Mouse (Mus musculus) neural tube, embryonic 12.5 days (tissue): ENCODE measurements around the gene Polr1a. TPM values are rescaled to one million over a fixed set of nuclear protein-coding genes. Genes with fewer than 3 reads are reported as not detected.

Source experiments
- ATAC-seq: fragments of 200-750 bp; cut with Nextera tagmentation; 2 replicates; pipeline ENCODE4 v1.8.0; 2017; ENCODE audit warnings: low read depth, mild to moderate bottlenecking, moderate TSS enrichment, moderate library complexity; ENCODE audit not compliant: low FRiP score
- H3K27ac ChIP-seq: fragments of 300-500 bp; sonication (generic); 2 replicates; pipeline ENCODE4 v1.5.1; 2016
- H3K27me3 ChIP-seq: fragments of 300-500 bp; sonication (generic); replicated peaks from 2 replicates; pipeline ENCODE4 v1.6.1; 2016; ENCODE audit warnings: mild to moderate bottlenecking
- H3K36me3 ChIP-seq: fragments of 300-500 bp; sonication (generic); 2 replicates; pipeline ENCODE4 v1.6.1; 2016; ENCODE audit warnings: mild to moderate bottlenecking
- H3K4me1 ChIP-seq: fragments of 300-500 bp; sonication (generic); 2 replicates; pipeline ENCODE4 v1.6.1; 2016
- H3K4me2 ChIP-seq: fragments of 300-500 bp; sonication (generic); replicated peaks from 2 replicates; pipeline ENCODE4 v1.6.1; 2016; ENCODE audit warnings: mild to moderate bottlenecking
- H3K4me3 ChIP-seq: fragments of 300-500 bp; sonication (generic); 2 replicates; pipeline ENCODE4 v1.5.1; 2016
- H3K9ac ChIP-seq: fragments of 300-500 bp; sonication (generic); 2 replicates; pipeline ENCODE4 v1.6.1; 2016; ENCODE audit warnings: mild to moderate bottlenecking
- H3K9me3 ChIP-seq: fragments of 300-500 bp; sonication (generic); 2 replicates; pipeline ENCODE4 v1.6.1; 2016; ENCODE audit warnings: mild to moderate bottlenecking
- WGBS: fragments of 180-500 bp; shearing (Covaris S2); methylation state at CpG from one replicate; pipeline ENCODE4 v1.1.7; 2016; 5-methylcytosine and 5-hydroxymethylcytosine counted together
- polyA plus RNA-seq: library from polyadenylated mRNA; unstranded; fragments of >200 nt; fragmentation: Nextera tagmentation; extraction: Ambion mirVana; gene quantifications from 2 replicates; pipeline ENCODE4 v1.2.1, GENCODE M21; 2016

Polr1a gene
- polyA plus RNA-seq, 1 experiment from 2014 or later = 26.7 TPM

GRCm38 (mm10) chr6:72009454-72009853, 100.6 kb downstream of the Polr1a start:
- 95% methylated on average over 1 of the region's 1 CpGs for WGBS
- H3K4me1 ChIP-seq = no peaks in the 10 kb centered on the region
- ATAC-seq = no peak
- H3K9ac ChIP-seq = no peak overlapping the region
- no peaks in the 10 kb centered on the region for H3K27me3 ChIP-seq
- no peak overlapping the region for H3K4me3 ChIP-seq
- no peak overlapping the region for H3K4me2 ChIP-seq
- H3K9me3 ChIP-seq = no peaks in the 10 kb centered on the region
- no peaks in the 10 kb centered on the region for H3K36me3 ChIP-seq
- no peak overlapping the region for H3K27ac ChIP-seq

- Histone ChIP-seq H3K4me1 (no peaks in the 10 kb centered on the region), H3K4me2 (no peak overlapping the region), H3K36me3 (no peaks in the 10 kb centered on the region), H3K27me3 (no peaks in the 10 kb centered on the region), H3K9ac (no peak overlapping the region), H3K9me3 (no peaks in the 10 kb centered on the region), H3K27ac (no peak overlapping the region), H3K4me3 (no peak overlapping the region)
- WGBS = 59% methylated on average over 4 of the region's 4 CpGs
- ATAC-seq = no peak
Measured at GRCm38 (mm10) chr6:72014033-72014432, 105.2 kb downstream of the Polr1a start.

GRCm38 (mm10) chr6:72018052-72018451, 109.2 kb downstream of the Polr1a start:
- Histone ChIP-seq H3K9me3 (no peaks in the 10 kb centered on the region), H3K27me3 (no peaks in the 10 kb centered on the region), H3K4me3 (no peak overlapping the region), H3K36me3 (no peaks in the 10 kb centered on the region), H3K27ac (no peak overlapping the region), H3K9ac (no peak overlapping the region), H3K4me2 (no peak overlapping the region), H3K4me1 (no peaks in the 10 kb centered on the region)
- no peak for ATAC-seq
- WGBS = 82% methylated on average over 6 of the region's 6 CpGs

- no peak for ATAC-seq
- no peak overlapping the region for H3K4me3 ChIP-seq
- no peak overlapping the region for H3K4me2 ChIP-seq
- no peaks in the 10 kb centered on the region for H3K9me3 ChIP-seq
- no peaks in the 10 kb centered on the region for H3K4me1 ChIP-seq
- H3K9ac ChIP-seq = no peak overlapping the region
- no peaks in the 10 kb centered on the region for H3K27me3 ChIP-seq
- no peak overlapping the region for H3K27ac ChIP-seq
- H3K36me3 ChIP-seq = no peaks in the 10 kb centered on the region
Measured at GRCm38 (mm10) chr6:72025497-72025896, 116.6 kb downstream of the Polr1a start.

- no peaks in the 10 kb centered on the region for H3K27me3 ChIP-seq
- WGBS = 87% methylated on average over 1 of the region's 1 CpGs
Measured at GRCm38 (mm10) chr6:72028079-72028478, 119.2 kb downstream of the Polr1a start.

GRCm38 (mm10) chr6:72029674-72030073, 120.8 kb downstream of the Polr1a start:
- ATAC-seq = no peak
- H3K27me3 ChIP-seq = no peaks in the 10 kb centered on the region
- no peak overlapping the region for H3K27ac ChIP-seq
- H3K4me2 ChIP-seq = no peak overlapping the region
- H3K4me3 ChIP-seq = no peak overlapping the region
- H3K36me3 ChIP-seq = no peaks in the 10 kb centered on the region
- no peaks in the 10 kb centered on the region for H3K9me3 ChIP-seq
- H3K9ac ChIP-seq = no peak overlapping the region
- 90% methylated on average over 6 of the region's 6 CpGs for WGBS
- no peaks in the 10 kb centered on the region for H3K4me1 ChIP-seq

More at GRCm38 (mm10) chr6:72028079-72028478, 119.2 kb downstream of the Polr1a start:
- Histone ChIP-seq H3K9ac (no peak overlapping the region), H3K4me2 (no peak overlapping the region), H3K4me1 (no peaks in the 10 kb centered on the region), H3K4me3 (no peak overlapping the region), H3K36me3 (no peaks in the 10 kb centered on the region), H3K27ac (no peak overlapping the region), H3K9me3 (no peaks in the 10 kb centered on the region)
- ATAC-seq = no peak

Other genes with a start within 250 kb of the Polr1a start
- gene Reep1, start 201.5 kb upstream of the Polr1a start, polyA plus RNA-seq = 141 and 158 TPM in 2 replicates
- 46.3 and 48.6 TPM in 2 replicates for gene Mrpl35, start 82.1 kb upstream of the Polr1a start, polyA plus RNA-seq
- 155 and 162 TPM in 2 replicates for gene Immt, start 77.7 kb upstream of the Polr1a start, polyA plus RNA-seq
- gene Ptcd3, start 303 bp upstream of the Polr1a start, polyA plus RNA-seq = 98.1 and 112 TPM in 2 replicates
- gene St3gal5, start 188.5 kb downstream of the Polr1a start, polyA plus RNA-seq = 49.3 and 49.4 TPM in 2 replicates